Mouse (Mus musculus) ES-Bruce4 (cell line): Measurements from ENCODE around the gene Arrb1. TPM values are rescaled to one million over a fixed set of nuclear protein-coding genes. Genes with fewer than 3 reads are reported as not detected.

ENCODE experiments used
- H3K27ac ChIP-seq: 2 replicates; pipeline ENCODE4 v1.5.1; 2012; ENCODE audit warnings: low read length, inconsistent platforms; ENCODE audit not compliant: insufficient read depth
- H3K27me3 ChIP-seq: 2 replicates; pipeline ENCODE4 v1.6.1; 2012; ENCODE audit warnings: mild to moderate bottlenecking, low read length, inconsistent platforms; ENCODE audit not compliant: control insufficient read depth, poor library complexity, insufficient read depth, severe bottlenecking
- H3K36me3 ChIP-seq: 2 replicates; pipeline ENCODE4 v1.6.1; 2012; ENCODE audit warnings: inconsistent platforms, mild to moderate bottlenecking, low read length, moderate library complexity; ENCODE audit not compliant: control insufficient read depth, poor library complexity, insufficient read depth, severe bottlenecking
- H3K4me1 ChIP-seq: one replicate; pipeline ENCODE4 v1.8.1; 2011; ENCODE audit warnings: low read length; ENCODE audit not compliant: control insufficient read depth, insufficient read depth
- H3K4me3 ChIP-seq: 2 replicates; pipeline ENCODE4 v1.5.1; 2011; ENCODE audit warnings: low read depth, mild to moderate bottlenecking, low read length
- H3K9ac ChIP-seq: 2 replicates; pipeline ENCODE4 v1.6.1; 2012; ENCODE audit warnings: low read depth, mild to moderate bottlenecking, inconsistent platforms; ENCODE audit not compliant: poor library complexity, severe bottlenecking
- H3K9me3 ChIP-seq: replicated peaks from 2 replicates; pipeline ENCODE4 v1.6.1; 2012; ENCODE audit warnings: mild to moderate bottlenecking, low read length, inconsistent platforms; ENCODE audit not compliant: control insufficient read depth, poor library complexity, insufficient read depth, severe bottlenecking
- CTCF ChIP-seq: IDR thresholded peaks from one replicate; pipeline ENCODE4 v1.8.1; 2011; ENCODE audit warnings: low read depth, low read length
- EP300 ChIP-seq: IDR thresholded peaks from 2 replicates; pipeline ENCODE4 v1.6.1; 2011; ENCODE audit warnings: low read depth, low read length; ENCODE audit not compliant: insufficient read depth
- POLR2A ChIP-seq: IDR thresholded peaks from one replicate; pipeline ENCODE4 v1.8.1; 2011; ENCODE audit warnings: low read length; ENCODE audit not compliant: insufficient read depth
- polyA plus RNA-seq: library from polyadenylated mRNA; stranded (reverse); fragments of >200 nt; gene quantifications from 2 replicates; pipeline ENCODE4 v1.2.4, GENCODE M21; 2011; ENCODE audit warnings: low read depth; ENCODE audit not compliant: missing spikeins, insufficient read depth, insufficient read length

Gene Arrb1
- polyA plus RNA-seq, 1 experiment, result 31.7 TPM

DNA sequence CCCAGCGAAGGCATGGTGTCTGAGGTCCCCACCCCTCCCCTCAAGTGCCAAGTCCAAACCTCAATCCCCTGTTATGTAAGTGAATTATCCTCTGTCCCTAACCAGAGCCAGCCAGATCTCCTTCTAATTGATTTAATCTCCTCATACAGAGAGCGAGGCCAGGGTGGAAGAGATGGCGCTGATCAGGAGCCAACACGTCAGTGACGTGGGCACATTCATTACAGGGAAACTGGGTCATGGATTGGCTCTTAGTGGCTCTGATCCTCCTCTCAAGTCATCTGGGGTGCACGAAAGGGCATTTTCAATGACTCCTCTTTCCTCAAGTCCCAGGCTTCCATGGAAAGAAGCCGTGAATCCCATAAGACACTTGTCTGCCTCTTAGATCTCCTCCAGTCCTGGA, 109.4 kb downstream of the Arrb1 start:
- Histone ChIP-seq H3K27ac (no peak overlapping the region), H3K9me3 (no peaks in the 10 kb centered on the region), H3K36me3 (no peaks in the 10 kb centered on the region), H3K4me1 (no peaks in the 10 kb centered on the region), H3K27me3 (no peaks in the 10 kb centered on the region), H3K9ac (no peak overlapping the region), H3K4me3 (no peak overlapping the region)
- no peak for TF ChIP-seq EP300
- TF ChIP-seq POLR2A, result no peak
- no peak for TF ChIP-seq CTCF

DNA sequence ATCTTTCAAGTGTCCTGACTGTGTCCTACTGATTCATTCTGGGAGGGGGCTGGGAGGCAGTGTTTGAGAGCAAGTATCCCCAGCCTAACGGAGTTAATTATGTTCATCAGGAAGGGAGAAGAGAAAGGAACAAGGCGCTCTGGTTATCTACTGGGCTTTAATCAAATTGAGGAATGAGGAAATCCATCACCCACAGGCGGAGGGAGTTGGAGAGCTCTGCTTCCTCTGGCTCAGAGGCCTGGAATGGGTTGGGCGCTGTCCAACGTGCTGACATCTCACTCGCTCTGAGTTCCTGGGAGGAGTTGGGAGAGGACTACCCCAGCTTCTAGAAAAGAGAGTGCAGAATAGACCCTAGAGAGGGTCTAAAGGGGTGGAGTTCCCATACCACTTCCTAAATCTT, 113.4 kb downstream of the Arrb1 start:
- no peak overlapping the region for H3K9ac ChIP-seq
- H3K9me3 ChIP-seq, result no peaks in the 10 kb centered on the region
- no peaks in the 10 kb centered on the region for H3K27me3 ChIP-seq
- no peak overlapping the region for H3K4me3 ChIP-seq
- no peak overlapping the region for H3K27ac ChIP-seq
- no peak for TF ChIP-seq POLR2A
- TF ChIP-seq EP300, result no peak
- no peak for TF ChIP-seq CTCF
- no peaks in the 10 kb centered on the region for H3K36me3 ChIP-seq
- H3K4me1 ChIP-seq, result no peaks in the 10 kb centered on the region

DNA sequence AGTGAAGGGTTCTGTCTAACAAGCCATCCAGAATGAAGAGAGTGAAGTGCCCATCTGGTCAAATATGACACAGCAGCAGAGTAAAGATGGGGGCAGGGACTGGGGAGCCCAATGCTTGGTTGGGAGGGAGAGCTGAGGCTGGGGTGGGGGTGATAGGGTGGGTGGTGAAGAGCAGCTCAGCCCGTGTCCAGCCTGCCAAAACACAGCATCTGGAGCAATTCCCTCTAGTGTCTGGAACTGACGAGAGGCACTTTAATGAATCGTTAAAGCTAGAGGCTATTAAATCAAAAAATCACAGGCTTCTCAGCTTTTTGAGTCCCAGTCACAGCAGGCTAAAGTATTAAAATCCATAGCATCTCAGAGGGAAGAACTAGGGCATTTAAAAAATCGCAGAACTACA, 114.3 kb downstream of the Arrb1 start:
- Histone ChIP-seq H3K4me1 (no peaks in the 10 kb centered on the region), H3K36me3 (no peaks in the 10 kb centered on the region)

DNA sequence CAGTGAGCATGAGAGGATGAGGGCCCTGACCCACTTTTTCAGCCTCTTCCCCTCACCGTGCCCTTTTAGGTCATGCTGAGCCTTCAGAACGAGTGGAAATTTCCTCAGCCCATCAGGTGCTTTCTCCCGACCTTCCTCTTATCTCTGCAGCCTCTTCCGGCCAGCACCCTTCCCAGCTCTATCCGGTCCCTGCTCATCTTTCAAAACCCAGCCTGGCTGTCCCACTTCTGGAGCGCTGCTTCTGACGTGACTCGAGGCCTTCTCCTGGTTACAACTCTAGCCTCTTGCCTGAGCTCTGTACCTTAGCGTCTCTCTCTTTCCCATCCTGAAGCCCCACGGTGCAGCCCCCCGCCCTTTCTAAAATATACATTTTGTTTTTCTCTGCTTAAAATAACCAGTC, 119.0 kb downstream of the Arrb1 start:
- no peaks in the 10 kb centered on the region for H3K27me3 ChIP-seq
- no peak overlapping the region for H3K27ac ChIP-seq
- no peaks in the 10 kb centered on the region for H3K9me3 ChIP-seq
- no peaks in the 10 kb centered on the region for H3K4me1 ChIP-seq
- TF ChIP-seq POLR2A (no peak), CTCF (no peak), EP300 (no peak)
- no peaks in the 10 kb centered on the region for H3K36me3 ChIP-seq
- no peak overlapping the region for H3K9ac ChIP-seq
- H3K4me3 ChIP-seq, result no peak overlapping the region

More for the DNA sequence above, 114.3 kb downstream of the Arrb1 start:
- no peak overlapping the region for H3K9ac ChIP-seq
- H3K9me3 ChIP-seq, result no peaks in the 10 kb centered on the region
- H3K27me3 ChIP-seq, result no peaks in the 10 kb centered on the region
- no peak overlapping the region for H3K27ac ChIP-seq
- no peak overlapping the region for H3K4me3 ChIP-seq
- TF ChIP-seq POLR2A, result no peak
- no peak for TF ChIP-seq CTCF
- no peak for TF ChIP-seq EP300

Other genes with a start within 250 kb of the Arrb1 start
- gene Serpinh1, start 182.2 kb upstream of the Arrb1 start, polyA plus RNA-seq, result 211 and 229 TPM in 2 replicates
- gene Gdpd5, start 154.1 kb upstream of the Arrb1 start, polyA plus RNA-seq, result 5.9 and 8.4 TPM in 2 replicates
- gene Klhl35, start 69.5 kb upstream of the Arrb1 start, polyA plus RNA-seq, result not detected in 2 replicates
- 2,316 and 2,405 TPM in 2 replicates for gene Rps3, start 51.7 kb upstream of the Arrb1 start, polyA plus RNA-seq
- not detected in 2 replicates for gene Tpbgl, start 91.6 kb downstream of the Arrb1 start, polyA plus RNA-seq
- gene Slco2b1, start 175.9 kb downstream of the Arrb1 start, polyA plus RNA-seq, result not detected in 2 replicates
- not detected in 2 replicates for gene Olfr520, start 194.8 kb downstream of the Arrb1 start, polyA plus RNA-seq
- gene Olfr521, start 228.0 kb downstream of the Arrb1 start, polyA plus RNA-seq, result not detected in 2 replicates